Mouse (Mus musculus): ENCODE data around the gene Wfdc18. TPM values are rescaled to one million over a fixed set of nuclear protein-coding genes. Genes with fewer than 3 reads are reported as not detected.

The Wfdc18 gene
- not detected in 2 replicates for polyA plus RNA-seq (2015; fragmentation: Nextera tagmentation; extraction: Ambion mirVana)

DNA sequence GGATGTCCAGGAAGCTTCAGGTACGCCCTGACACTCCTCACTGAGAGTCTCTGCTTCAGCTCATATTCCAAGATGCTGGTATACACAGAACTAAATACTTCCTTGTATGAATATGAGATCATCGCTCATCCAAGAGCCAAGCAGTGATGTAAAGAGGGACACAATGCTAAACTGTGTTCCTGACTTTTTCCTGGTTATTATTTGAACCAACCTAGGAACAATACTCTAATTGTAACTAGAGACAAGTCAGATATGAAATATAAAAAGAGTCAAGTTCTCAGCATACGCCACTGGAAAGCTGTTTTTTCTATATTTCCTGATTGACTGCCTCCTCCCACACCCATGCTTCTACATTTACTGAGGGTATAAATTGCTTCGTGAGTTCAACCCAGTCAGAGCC, at the start of gene Wfdc18:
TSS of gene Wfdc18 (plus strand) at position 301 of the 400 bp plus-strand sequence.
- ATAC-seq (ENCODE audit: low FRiP score), result no peak
- Histone ChIP-seq H3K36me3 (no peaks in the 10 kb centered on the region), H3K27me3 (no peaks in the 10 kb centered on the region)

DNA sequence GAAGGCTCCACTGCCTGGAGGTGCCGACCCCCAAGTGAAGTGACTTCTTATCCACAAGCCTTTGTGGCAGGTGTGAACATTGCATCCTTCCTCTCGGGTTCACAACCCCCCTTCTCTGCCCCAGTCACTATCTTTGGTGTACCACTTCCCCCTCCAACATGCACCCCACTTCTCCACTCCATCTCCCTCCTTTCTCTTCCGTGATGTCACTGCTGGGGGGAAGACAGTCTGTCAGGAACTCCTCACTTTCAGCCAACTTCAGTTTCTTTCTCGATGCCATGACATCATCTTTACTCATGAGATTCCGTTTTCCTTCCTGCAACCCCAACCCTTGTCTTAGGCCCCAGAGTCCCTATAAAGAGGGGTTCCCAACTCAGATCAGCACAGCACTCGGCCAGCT, 46.6 kb upstream of the Wfdc18 start, which contains the start of gene Ccl4:
TSS of gene Ccl4 (plus strand) at position 381 of the 400 bp plus-strand sequence.
- Histone ChIP-seq H3K4me2 (no peak within 1 kb of the TSS), H3K9ac (no peak within 1 kb of the TSS), H3K36me3 (no peaks in the 10 kb centered on the region), H3K9me3 (no peaks in the 10 kb centered on the region), H3K4me1 (replicated peaks) (no peaks in the 10 kb centered on the region), H3K27me3 (no peaks in the 10 kb centered on the region), H3K4me3 (no peak within 1 kb of the TSS), H3K27ac (no peak within 1 kb of the TSS)
- no peak for ATAC-seq (ENCODE audit: low FRiP score)
- 88% methylated on average over 6 of the region's 6 CpGs for WGBS

More for the DNA sequence above, at the start of gene Wfdc18:
- Histone ChIP-seq H3K4me1 (replicated peaks) (no peaks in the 10 kb centered on the region), H3K9ac (no peak within 1 kb of the TSS), H3K27ac (no peak within 1 kb of the TSS), H3K9me3 (no peaks in the 10 kb centered on the region), H3K4me2 (no peak within 1 kb of the TSS), H3K4me3 (no peak within 1 kb of the TSS)
- WGBS, result 76% methylated on average over 4 of the region's 4 CpGs

DNA sequence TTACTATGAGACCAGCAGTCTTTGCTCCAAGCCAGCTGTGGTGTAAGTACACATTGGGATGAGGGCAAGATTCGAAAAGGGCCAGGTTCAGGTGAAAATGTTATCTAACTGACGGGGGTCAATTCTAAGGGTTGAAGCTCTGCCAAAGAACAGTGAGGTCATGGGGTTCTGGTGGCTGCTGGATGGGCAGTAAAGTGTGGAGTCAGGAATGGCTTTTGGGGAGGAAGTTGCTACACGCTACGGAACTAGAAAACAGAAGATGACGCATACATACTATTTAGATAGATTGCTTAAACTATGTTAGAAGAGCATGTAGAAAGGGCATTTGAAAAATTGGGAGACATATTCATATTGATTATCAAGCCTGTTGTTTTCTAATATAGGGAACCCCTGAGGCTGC, 45.3 kb upstream of the Wfdc18 start:
- 86% methylated on average over 5 of the region's 5 CpGs for WGBS
- no peak overlapping the region for H3K4me3 ChIP-seq
- no peaks in the 10 kb centered on the region for H3K9me3 ChIP-seq
- H3K27me3 ChIP-seq, result no peaks in the 10 kb centered on the region
- ATAC-seq (ENCODE audit: low FRiP score), result no peak
- H3K4me2 ChIP-seq, result no peak overlapping the region
- no peak overlapping the region for H3K9ac ChIP-seq
- no peaks in the 10 kb centered on the region for H3K4me1 ChIP-seq (replicated peaks)
- no peak overlapping the region for H3K27ac ChIP-seq
- no peaks in the 10 kb centered on the region for H3K36me3 ChIP-seq

DNA sequence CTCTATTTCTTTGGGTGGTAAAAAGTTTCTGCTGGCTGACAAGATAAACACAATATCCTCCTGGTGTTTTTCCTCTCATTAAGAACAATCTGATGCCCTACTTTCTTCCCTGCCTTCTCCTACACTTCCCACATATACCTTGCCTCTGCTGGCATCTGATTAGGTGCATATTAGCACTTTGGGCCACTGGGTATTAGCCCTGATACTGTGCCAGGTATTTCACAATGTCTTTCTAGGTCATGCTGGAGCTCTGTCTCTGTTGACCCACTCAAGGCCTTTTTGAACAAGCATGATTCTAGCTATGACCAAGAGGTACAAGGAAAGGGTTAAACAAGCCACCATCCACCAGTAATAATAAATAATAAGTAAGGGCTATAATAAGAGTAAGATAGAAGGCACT, 37.1 kb upstream of the Wfdc18 start:
- H3K9ac ChIP-seq, result no peak overlapping the region
- no peak overlapping the region for H3K4me3 ChIP-seq
- no peak for ATAC-seq (ENCODE audit: low FRiP score)
- no peaks in the 10 kb centered on the region for H3K27me3 ChIP-seq
- H3K4me2 ChIP-seq, result no peak overlapping the region
- H3K9me3 ChIP-seq, result no peaks in the 10 kb centered on the region
- no peak overlapping the region for H3K27ac ChIP-seq
- no peaks in the 10 kb centered on the region for H3K36me3 ChIP-seq
- H3K4me1 ChIP-seq (replicated peaks), result no peaks in the 10 kb centered on the region

DNA sequence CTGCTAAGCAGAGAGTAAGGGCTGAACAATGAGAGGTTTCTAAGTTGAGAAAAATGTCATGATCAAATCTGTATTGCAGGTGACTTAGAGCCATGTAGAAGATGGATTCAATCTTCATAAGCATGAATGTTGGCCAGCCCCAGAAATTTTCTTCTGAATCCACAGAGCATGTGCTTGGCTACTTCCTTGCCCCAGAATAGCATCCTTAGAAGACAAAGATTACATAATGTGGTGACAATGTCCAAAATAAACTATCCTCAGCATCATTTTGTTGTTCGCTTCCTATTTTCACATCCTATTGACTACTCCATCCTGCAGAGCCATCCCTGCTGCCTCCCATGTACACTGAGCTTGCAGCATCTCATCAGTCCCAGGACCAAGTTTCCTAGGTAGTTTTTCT, 33.1 kb upstream of the Wfdc18 start:
- H3K27ac ChIP-seq, result no peak overlapping the region
- no peak overlapping the region for H3K9ac ChIP-seq
- no peak for ATAC-seq (ENCODE audit: low FRiP score)
- no peaks in the 10 kb centered on the region for H3K4me1 ChIP-seq (replicated peaks)
- 85% methylated on average over 1 of the region's 1 CpGs for WGBS
- no peak overlapping the region for H3K4me3 ChIP-seq
- no peaks in the 10 kb centered on the region for H3K27me3 ChIP-seq
- H3K36me3 ChIP-seq, result no peaks in the 10 kb centered on the region
- H3K9me3 ChIP-seq, result no peaks in the 10 kb centered on the region
- no peak overlapping the region for H3K4me2 ChIP-seq

DNA sequence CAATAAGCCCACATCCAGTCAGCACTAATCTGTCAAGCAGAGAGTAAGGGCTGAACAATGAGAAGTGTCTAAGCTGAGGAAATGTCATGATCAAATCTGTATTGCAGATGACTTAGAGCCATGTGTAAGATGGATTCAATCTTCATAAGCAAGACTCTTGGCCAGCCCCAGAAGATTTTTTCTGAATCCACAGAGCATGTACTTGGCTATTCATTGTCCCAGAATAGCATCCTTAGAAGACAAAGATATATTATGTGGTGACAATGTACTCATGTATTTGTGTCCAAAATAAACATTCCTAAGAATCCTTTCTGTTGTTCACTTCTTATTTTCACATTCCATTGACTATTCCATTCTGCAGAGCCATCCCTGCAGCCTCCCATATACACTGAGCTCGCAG, 18.9 kb upstream of the Wfdc18 start:
- no peak for ATAC-seq (ENCODE audit: low FRiP score)
- no peak overlapping the region for H3K4me3 ChIP-seq
- H3K9me3 ChIP-seq, result no peaks in the 10 kb centered on the region
- H3K36me3 ChIP-seq, result no peaks in the 10 kb centered on the region
- H3K9ac ChIP-seq, result no peak overlapping the region
- no peak overlapping the region for H3K27ac ChIP-seq
- H3K4me1 ChIP-seq (replicated peaks), result no peaks in the 10 kb centered on the region
- H3K4me2 ChIP-seq, result no peak overlapping the region
- H3K27me3 ChIP-seq, result no peaks in the 10 kb centered on the region
- WGBS, result 83% methylated on average over 1 of the region's 1 CpGs

DNA sequence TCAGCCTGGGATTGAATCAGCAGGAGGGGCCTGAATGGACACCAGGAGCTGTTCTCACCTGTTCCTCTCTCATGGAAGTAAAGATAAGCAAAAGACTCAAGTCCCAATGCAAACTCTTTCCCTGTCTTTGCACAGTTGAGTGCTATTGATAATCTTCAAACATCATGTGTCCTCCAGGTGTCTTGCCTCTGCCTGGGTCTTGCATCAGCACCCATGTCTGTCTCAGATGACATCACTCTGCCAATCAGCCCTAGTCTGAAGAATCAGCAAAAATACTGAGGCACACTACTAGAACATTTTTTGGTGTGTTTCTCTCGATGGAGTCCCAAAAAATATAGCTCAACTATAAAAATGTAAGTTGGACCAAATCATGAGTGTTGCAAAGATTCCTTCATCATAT, 16.8 kb upstream of the Wfdc18 start:
- H3K9me3 ChIP-seq, result no peaks in the 10 kb centered on the region
- no peak overlapping the region for H3K27ac ChIP-seq
- H3K4me1 ChIP-seq (replicated peaks), result no peaks in the 10 kb centered on the region
- 77% methylated on average over 1 of the region's 1 CpGs for WGBS
- H3K4me3 ChIP-seq, result no peak overlapping the region
- no peak overlapping the region for H3K9ac ChIP-seq
- no peaks in the 10 kb centered on the region for H3K36me3 ChIP-seq
- no peaks in the 10 kb centered on the region for H3K27me3 ChIP-seq
- no peak for ATAC-seq (ENCODE audit: low FRiP score)
- H3K4me2 ChIP-seq, result no peak overlapping the region

DNA sequence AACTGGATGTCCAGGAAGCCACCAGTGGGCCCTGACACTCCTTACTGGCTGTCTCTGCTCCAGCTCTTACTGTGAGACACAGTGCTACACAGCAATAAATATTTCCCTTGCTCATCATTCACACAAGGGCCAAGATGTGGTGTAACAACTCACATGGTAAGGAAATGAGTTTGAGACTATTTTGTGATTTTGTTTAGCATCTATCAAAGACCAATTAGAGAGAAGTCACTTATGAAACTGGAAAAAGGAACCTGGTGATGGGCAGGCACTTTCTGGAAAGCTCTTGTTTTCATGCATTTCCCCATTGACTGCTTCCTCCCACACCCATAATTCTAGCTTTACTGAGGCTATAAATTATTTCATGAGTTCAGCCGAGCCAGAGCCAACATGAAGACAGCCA, 5.1 kb upstream of the Wfdc18 start, which contains the start of gene Wfdc17:
TSS of gene Wfdc17 (plus strand) at position 287 of the 400 bp plus-strand sequence.
- no peak within 1 kb of the TSS for H3K27ac ChIP-seq
- no peaks in the 10 kb centered on the region for H3K27me3 ChIP-seq
- WGBS, result 69% methylated on average over 1 of the region's 1 CpGs
- no peak for ATAC-seq (ENCODE audit: low FRiP score)
- H3K4me1 ChIP-seq (replicated peaks), result no peaks in the 10 kb centered on the region
- H3K9me3 ChIP-seq, result no peaks in the 10 kb centered on the region
- H3K4me3 ChIP-seq, result no peak within 1 kb of the TSS
- H3K36me3 ChIP-seq, result no peaks in the 10 kb centered on the region
- no peak within 1 kb of the TSS for H3K4me2 ChIP-seq
- no peak within 1 kb of the TSS for H3K9ac ChIP-seq

DNA sequence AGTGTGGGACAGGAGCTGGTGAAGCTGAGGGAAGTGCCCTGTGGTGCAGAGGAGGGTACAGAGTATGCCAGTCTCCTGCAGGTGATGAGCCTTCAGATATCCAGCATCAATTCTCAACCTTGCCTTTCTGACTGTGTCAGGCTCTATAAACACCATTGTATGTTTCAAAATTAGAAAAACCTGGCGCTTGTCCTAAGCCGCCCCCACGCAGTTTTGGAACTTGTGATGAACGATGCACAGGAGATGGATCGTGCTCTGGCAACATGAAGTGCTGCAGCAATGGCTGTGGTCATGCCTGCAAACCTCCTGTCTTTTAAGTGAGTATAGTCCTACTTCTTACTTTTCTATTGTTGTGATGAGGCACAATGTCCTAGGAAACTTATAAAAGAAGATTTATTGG, 868 bp downstream of the Wfdc18 start:
- ATAC-seq (ENCODE audit: low FRiP score), result no peak
- H3K4me2 ChIP-seq, result no peak overlapping the region
- no peaks in the 10 kb centered on the region for H3K4me1 ChIP-seq (replicated peaks)
- no peak overlapping the region for H3K9ac ChIP-seq
- H3K27me3 ChIP-seq, result no peaks in the 10 kb centered on the region
- H3K9me3 ChIP-seq, result no peaks in the 10 kb centered on the region
- H3K4me3 ChIP-seq, result no peak overlapping the region
- no peak overlapping the region for H3K27ac ChIP-seq
- WGBS, result 91% methylated on average over 5 of the region's 5 CpGs
- no peaks in the 10 kb centered on the region for H3K36me3 ChIP-seq

DNA sequence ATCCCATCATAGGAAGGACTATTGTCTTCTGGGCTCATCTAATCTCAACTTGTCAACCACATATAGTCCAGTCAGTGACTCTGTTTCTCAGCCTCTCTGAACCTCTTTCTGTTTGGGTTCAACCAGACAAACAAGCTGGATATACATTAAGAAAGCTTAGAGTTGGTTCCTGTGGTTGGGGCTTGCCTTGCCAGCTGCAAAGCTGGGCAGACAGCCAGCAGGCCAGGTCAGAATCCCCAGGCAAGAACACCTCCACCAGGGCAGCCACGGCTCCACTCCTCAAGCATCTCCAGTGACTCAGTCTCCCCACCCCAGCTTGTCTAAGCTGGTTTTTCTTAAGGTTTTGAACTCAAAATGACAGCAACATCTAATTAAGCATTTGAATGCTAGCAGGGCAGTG, 3.9 kb downstream of the Wfdc18 start:
- H3K4me3 ChIP-seq, result no peak overlapping the region
- WGBS, result 83% methylated on average over 1 of the region's 1 CpGs

DNA sequence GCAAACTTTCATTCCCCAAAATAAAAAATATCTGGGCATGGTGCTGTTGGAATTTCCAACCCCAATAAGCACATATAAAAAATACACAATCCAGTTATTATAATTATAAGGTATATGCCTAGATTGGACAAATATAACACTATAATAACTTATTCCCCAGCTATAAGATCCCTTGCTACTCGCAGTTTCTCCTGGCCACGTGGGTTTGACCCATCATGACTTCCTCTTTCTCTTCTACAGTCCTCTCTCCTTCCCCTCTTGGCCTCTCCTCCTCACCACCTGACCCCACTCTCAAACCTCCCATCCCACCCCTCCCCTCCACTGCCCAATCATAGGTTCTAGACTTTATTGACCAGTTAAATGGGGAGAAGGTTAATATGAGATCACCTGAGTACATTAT, 5.1 kb downstream of the Wfdc18 start:
- ATAC-seq (ENCODE audit: low FRiP score), result no peak
- H3K27me3 ChIP-seq, result no peaks in the 10 kb centered on the region
- H3K36me3 ChIP-seq, result no peaks in the 10 kb centered on the region
- H3K9me3 ChIP-seq, result no peaks in the 10 kb centered on the region
- no peaks in the 10 kb centered on the region for H3K4me1 ChIP-seq (replicated peaks)
- WGBS, result 81% methylated on average over 2 of the region's 2 CpGs
- H3K27ac ChIP-seq, result no peak overlapping the region
- no peak overlapping the region for H3K9ac ChIP-seq
- no peak overlapping the region for H3K4me3 ChIP-seq
- H3K4me2 ChIP-seq, result no peak overlapping the region

More for the DNA sequence above, 3.9 kb downstream of the Wfdc18 start:
- H3K36me3 ChIP-seq, result no peaks in the 10 kb centered on the region
- ATAC-seq (ENCODE audit: low FRiP score), result no peak
- no peaks in the 10 kb centered on the region for H3K9me3 ChIP-seq
- H3K4me1 ChIP-seq (replicated peaks), result no peaks in the 10 kb centered on the region
- H3K27ac ChIP-seq, result no peak overlapping the region
- H3K4me2 ChIP-seq, result no peak overlapping the region
- H3K9ac ChIP-seq, result no peak overlapping the region
- no peaks in the 10 kb centered on the region for H3K27me3 ChIP-seq

DNA sequence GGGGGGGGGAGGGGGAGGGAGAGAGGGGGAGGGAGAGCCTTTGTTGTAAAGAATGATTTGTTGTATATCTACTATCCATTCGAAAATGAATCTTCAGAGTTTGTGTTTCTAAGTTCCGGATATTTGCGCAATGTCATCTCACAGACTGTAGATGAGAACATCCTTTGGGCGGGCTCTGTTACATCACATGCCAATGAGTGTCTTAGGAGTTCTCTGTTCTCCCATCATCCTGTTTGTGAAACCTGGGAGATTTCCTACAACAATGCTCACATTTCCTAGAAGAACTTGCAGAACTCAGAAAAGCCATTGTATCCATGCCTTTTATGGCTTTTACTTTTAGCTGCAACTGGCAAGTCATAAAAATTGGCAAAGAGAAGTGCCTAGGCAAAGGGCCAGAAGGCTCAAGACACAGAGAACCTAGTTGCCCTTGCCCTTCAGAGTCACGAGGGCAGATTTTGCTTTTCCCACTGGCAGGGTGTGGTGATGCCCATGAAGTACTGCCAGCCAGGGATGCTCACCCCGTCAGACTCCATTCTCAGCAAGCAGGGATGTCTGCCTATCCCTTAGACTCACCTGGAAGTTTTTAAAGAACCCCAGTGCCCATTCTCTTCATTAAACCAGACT, 8.3 kb downstream of the Wfdc18 start:
- H3K4me2 ChIP-seq, result no peak overlapping the region
- no peak overlapping the region for H3K27ac ChIP-seq
- H3K9ac ChIP-seq, result no peak overlapping the region
- no peaks in the 10 kb centered on the region for H3K36me3 ChIP-seq
- H3K27me3 ChIP-seq, result no peaks in the 10 kb centered on the region
- 89% methylated on average over 6 of the region's 6 CpGs for WGBS
- ATAC-seq (ENCODE audit: low FRiP score), result no peak
- H3K4me3 ChIP-seq, result no peak overlapping the region
- no peaks in the 10 kb centered on the region for H3K9me3 ChIP-seq
- H3K4me1 ChIP-seq (replicated peaks), result no peaks in the 10 kb centered on the region

DNA sequence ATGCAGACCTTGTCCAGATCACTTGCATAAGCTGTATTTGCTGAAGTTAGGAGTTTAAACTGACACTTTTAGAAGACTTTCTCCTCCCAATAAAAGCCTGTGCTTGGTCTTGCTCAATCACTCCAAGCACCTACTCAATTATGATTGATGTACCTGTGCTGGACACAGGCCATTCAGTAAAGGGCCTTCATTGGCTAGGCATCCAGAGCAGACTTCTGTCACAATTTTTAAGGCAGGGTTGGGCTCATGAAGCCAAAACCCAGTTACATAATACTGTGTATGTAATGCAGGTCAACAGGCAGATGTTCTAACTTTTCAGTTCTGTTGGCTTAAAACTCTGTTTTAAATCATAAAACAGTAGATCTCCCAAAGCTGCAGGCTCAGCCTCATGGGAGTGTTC, 12.0 kb downstream of the Wfdc18 start:
- no peaks in the 10 kb centered on the region for H3K4me1 ChIP-seq (replicated peaks)
- no peak for ATAC-seq (ENCODE audit: low FRiP score)
- H3K36me3 ChIP-seq, result no peaks in the 10 kb centered on the region
- no peaks in the 10 kb centered on the region for H3K27me3 ChIP-seq
- H3K4me2 ChIP-seq, result no peak overlapping the region
- no peak overlapping the region for H3K9ac ChIP-seq
- no peak overlapping the region for H3K27ac ChIP-seq
- H3K9me3 ChIP-seq, result no peaks in the 10 kb centered on the region
- no peak overlapping the region for H3K4me3 ChIP-seq
